Mouse (Mus musculus): ENCODE measurements at regions not wholly inside any gene's neighbourhood (a gene's known extent, or its start where the extent isn't known, plus 50 kb on each side); places are given as distances from the start of the nearest gene placed in this dataset.

GRCm38 (mm10) chr1:136717830-136718517 lies 93.3 kb downstream of the Zfp281 start:
- no peak for DNase-seq (ENCODE audit: low spot score in 2 of 2)

- no peak for DNase-seq (ENCODE audit: low spot score in 2 of 2)
Observed at GRCm38 (mm10) chr1:136723839-136724443, 99.2 kb downstream of the Zfp281 start.

DNA sequence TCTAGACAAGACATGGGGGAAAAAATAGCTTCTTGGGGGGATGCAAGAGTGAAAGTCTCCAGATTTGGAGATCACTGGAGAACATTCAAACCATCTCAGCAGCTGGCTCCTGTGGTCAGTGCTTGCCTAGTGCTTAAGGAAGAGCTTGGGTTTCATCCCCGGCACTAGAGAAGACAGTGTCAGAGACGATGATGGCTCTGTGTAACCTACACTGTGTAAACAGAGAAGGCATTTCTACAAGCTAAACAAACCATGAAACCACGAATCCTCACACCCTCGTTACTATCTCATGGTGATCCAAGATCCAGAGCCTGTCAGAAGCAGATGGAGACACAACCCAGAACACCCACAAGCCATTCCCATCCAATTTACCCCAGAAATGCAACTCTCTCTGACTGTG lies 100.5 kb downstream of the Zfp281 start:
- no peak for DNase-seq (ENCODE audit: low spot score in 2 of 2)

DNA sequence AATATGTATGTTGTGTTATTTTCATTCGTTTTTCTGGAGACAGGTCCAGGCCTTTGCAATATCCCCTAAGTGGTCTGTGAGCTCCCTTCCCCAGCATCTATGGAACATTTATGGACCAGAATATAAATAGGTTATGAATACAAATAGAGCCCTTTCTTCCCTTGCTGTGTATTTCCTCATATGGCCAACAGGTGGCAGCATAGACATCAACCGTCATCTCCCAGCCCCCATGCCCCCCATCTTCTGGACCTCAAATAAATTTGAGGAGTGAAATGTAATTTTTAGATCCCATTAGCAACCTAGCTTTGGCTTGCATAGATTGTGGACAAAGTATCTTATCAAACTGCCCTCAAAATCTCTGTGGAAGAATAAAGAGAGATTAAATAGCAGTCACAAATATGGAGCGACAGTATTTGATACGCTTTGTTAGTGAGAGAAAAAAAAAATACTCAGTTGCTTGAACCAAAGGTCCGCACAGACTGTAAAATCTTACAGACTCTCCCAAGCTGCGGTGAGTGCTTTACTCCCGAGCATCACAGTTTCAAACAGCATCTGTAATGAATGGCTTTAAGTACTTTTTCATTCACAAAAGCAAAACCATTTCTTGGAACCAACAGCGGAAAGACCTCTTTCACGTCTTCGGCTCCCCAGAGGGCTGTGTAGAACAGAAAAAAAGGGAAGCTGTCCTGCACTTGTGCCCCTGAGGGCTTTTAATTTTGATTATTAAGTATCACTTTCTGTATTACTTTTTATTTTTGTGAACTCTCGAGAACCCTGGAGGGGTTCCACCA lies 101.6 kb downstream of the Zfp281 start:
- no peak for DNase-seq (ENCODE audit: low spot score in 2 of 2)

DNA sequence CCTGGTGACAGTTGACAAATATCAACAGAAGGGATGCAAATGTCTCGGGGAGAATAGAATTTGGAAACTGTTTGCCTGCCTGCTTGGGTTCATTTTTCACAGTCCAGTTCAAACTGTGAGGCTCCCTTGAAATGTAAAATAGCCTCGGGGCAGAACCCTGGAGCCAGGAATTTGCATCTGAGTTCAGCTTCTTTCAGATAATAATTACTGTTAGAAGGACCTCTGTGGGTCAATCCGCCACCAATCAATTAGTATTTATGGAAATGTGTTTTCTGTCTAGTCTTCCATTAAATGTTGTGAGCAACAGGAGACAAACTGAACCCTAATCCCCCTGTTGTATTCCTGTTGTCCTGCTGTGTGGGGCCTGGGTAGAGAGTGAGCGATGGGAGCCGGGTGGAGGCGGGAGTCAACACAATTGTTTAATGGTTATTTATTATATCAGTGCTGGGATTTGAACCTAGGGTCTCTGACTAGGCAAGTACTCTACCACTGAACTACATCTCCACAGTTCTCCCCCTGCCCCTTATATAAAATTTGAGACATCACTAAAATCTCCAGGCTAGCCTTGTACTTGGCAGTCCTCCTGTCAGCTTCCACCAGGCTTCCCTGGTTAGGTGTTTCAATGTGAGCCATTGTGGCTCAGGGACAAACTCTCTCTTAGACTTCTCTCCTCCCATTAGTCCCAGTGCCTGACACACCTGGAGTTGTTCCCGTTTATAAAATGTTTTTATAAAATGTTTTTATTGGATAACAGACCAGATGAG lies 103.3 kb downstream of the Zfp281 start:
- no peak for DNase-seq (ENCODE audit: low spot score in 2 of 2)

- DNase-seq (ENCODE audit: low spot score in 2 of 2): no peak
Observed at GRCm38 (mm10) chr1:136728632-136728944, 103.9 kb downstream of the Zfp281 start.

DNA sequence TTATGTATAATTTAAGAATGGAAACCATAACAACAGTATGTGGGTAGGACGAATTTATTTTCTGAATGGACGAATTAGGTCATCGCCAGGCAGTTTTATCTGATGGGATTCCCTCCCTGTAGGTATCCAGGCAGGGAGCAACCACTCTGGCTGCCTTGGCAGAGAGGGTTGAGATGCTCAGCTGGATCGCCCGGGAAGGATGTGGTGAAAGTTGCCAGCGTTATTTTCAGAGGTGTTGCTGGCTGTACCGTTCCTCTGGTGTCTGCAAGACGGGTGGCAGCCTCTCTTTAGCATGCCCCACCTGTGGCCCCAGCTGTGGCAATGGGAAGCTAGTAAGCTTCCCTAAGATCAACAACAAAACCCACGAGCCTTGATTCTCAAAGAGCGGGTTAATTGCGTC lies 105.9 kb downstream of the Zfp281 start:
- peak in 1 of 2 experiments; percentile 39 for DNase-seq (ENCODE audit: low spot score in 2 of 2)

GRCm38 (mm10) chr1:136738030-136738429 lies 113.3 kb downstream of the Zfp281 start:
- no peak for DNase-seq (ENCODE audit: low spot score in 2 of 2)

GRCm38 (mm10) chr1:136739486-136739885 lies 114.8 kb downstream of the Zfp281 start:
- peak; percentile 69 to 70 for DNase-seq (ENCODE audit: low spot score in 2 of 2)

GRCm38 (mm10) chr1:136741061-136741460 lies 116.4 kb downstream of the Zfp281 start:
- no peak for DNase-seq (ENCODE audit: low spot score in 2 of 2)

DNA sequence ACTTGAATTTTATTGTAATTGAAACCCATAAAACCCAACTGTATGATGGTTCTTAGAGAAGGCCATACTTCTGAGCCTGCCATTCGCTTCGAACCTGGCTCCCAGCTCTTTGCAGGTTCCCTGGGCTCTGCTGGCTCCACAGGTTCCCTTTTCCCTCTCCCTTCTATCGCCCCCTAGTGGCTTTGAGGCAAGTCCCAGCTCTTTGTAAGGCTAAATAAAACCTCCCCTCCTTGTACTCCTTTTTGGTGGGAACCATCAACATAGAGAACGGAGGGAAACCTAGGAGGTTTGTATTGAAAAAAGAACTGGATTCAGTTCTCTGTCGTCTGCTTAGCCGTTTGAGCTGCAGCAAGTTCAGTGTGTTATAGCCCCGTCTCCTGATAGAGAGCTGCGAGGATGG lies 124.5 kb downstream of the Zfp281 start:
- no peak for DNase-seq (ENCODE audit: low spot score in 2 of 2)

DNA sequence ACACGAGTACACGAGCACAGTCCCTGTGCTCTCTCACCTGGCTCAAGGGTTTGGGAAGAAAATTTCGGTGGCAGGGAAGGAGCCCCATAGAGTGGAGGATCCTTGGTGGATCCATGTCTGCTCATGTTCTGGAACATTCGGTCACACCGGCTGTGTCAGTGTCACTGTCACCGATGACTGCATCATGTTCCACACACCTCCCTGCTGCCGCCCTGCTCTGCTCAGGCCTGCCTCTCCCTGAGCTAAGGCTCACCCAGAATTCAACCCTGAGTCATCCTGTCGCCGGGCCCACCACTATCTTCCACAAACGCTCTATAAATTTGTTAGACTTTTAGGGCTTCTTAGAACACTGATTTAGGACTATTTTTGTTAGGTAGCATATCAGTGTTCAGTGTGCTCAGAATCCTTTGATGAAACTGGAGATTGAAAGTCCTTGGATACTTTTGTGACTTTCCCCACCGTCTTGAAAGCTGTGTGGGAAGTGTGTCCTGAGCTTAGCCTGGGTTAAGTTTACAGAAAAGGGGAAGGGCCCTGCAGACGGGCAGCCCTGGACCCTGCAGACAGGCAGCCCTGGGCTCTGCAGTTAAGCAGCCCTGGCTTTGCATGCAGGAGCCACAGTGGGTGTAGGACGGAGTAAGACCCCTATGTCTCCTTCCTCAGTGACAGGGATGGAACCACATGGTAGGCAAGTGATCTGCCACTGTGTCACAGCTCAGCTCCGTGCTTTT lies 126.9 kb downstream of the Zfp281 start:
- no peak for DNase-seq (ENCODE audit: low spot score in 2 of 2)

DNA sequence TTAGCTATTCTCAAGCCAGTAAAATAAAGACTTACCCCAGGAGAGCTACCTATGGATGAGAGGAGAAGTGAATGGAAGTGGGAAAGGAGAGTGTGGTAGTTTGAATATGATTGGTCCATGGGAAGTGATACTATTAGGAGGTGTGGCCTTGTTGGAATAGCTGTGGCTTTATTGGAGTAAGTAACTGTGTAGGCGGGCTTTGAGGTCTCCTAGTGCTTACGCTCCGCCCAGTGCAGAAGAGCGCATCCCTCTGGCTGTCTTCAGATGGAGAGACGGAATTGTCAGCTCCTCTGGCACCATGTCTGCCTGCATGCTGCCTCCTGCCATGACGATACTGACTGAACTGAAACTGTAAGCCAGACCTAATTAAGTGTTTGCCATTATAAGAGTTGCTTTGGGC lies 129.6 kb downstream of the Zfp281 start:
- no peak for DNase-seq (ENCODE audit: low spot score in 2 of 2)

DNA sequence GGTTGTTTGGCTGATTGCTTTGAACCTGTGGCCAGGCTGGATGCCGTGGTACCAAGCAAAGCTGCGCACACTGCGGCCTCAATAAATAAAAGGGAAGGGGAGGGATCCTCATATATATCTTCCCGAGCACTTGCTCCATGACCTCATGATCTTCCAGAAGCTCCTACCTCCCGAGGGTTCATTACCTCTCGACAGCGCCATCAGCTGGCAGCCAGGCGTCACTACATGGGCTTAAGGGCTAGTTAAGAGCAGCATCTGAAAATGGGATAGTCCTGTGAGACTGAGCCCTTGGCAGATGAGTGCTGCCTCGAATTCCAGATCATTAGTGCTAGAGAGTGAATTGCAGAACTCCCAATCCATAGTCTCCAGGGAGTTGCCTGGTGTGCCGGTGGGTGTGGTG lies 134.0 kb downstream of the Zfp281 start:
- DNase-seq (ENCODE audit: low spot score in 2 of 2): no peak

DNA sequence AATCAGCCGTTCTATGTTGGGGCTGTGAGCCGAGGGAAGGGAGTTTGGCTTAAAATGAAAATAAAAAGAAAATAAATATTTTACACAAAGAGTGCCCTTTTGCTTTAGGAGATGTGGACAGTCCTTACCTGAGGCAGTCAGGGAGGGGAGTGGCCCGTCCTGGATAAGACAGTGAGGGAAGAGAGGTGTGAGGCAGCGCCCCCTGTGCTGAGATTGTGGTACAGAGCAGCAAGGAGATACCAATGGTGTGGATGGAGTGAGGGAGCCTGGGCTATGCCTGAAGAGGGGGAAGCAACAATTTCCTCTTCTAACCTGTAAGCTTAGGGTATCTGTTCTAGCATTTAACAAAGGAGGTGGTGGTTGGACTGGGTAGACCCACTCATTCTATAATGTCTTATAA lies 134.5 kb downstream of the Zfp281 start:
- DNase-seq (ENCODE audit: low spot score in 2 of 2): no peak

DNA sequence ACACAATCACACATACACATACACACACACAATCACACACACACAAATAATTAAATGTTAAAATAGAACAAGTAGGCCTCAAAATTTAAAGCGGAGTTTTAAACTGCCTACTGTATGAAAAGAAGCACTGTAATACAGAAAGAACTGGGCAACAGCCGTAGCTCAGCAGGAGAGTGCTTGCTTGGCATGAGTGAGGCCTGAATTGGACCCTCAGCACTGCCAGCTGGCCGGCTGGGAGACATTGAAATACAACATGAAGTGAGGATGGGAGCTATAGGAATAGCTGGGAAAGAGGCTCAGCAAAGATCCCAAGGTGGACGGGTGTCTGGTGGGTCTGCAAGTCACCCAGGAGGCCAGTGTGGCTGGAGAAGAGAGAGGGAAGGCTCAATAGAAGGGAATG lies 136.8 kb downstream of the Zfp281 start:
- no peak for DNase-seq (ENCODE audit: low spot score in 2 of 2)

- DNase-seq (ENCODE audit: low spot score in 2 of 2): no peak
Observed at GRCm38 (mm10) chr1:136768969-136769401, 144.3 kb downstream of the Zfp281 start.

DNA sequence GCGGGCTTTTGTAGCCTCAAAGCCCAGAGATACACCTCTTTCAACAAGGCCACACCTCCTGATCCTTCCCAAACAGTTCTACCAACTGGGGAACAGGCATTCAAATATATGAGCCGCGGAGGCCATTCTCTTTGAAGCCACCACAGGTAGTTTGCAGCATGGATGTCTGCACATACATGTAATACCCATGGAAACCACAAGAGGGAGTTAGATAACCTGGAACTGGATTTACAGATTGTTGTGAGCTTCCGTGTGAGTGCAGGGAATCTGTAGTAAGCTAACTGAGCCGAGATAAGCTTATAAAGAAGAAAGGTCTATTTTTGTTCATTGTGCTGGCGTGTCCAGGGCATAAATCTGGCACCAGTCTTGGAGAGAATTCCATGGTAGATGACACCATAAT lies 149.0 kb downstream of the Zfp281 start:
- DNase-seq (ENCODE audit: low spot score in 2 of 2): no peak

DNA sequence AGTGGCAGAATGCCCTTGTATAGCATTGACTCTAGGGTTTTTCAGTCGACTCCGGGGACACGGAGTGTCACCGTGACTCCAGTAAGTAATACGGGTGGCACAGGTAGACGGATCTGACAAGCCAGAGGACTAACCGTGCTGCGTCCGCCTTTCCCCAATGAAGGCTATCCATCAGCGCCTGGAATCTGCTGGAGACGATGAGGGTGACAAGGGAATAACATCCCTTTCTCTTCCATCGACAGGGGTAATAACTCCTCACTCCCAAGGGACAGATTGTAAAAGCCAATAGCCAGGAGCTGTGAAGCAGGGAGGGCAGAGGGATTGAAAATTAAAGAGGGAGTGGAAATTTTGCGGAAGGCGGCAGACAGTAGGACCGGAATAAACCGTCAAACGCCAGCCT lies 151.5 kb downstream of the Zfp281 start:
- DNase-seq (ENCODE audit: low spot score in 2 of 2): no peak

DNA sequence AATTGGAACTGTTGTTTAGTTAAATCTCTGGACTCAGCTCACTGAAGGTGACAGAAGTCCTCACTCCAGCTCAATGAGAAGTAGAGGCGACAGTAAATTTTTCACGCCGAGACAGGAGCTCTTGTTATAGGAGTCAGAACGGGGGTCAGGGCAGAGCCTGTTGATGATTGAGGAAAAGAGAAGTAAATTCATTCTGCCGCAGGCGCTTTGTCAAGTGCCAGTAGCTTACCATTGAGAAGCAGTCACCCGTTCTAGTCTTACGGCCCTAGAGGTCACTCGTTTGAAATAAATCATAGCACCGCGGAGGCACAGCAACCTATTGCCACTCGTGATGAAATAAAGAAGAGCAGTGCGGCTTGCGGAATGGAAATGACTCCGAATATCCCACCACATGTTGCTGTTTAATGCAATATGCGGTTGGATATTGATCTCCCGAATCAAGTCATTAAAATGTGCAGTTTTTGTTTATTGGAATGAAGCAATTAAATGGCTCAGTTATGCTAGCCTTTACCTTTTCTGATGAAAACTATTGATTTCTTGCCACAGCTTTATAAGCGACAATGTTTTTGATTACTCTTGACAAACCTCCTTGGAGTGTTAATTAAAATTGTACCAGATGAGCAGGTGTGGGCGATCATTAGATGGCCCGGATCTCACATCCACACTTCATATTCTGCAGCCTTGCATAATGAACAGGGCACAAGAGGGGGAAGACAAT lies 152.7 kb downstream of the Zfp281 start:
- no peak for DNase-seq (ENCODE audit: low spot score in 2 of 2)

GRCm38 (mm10) chr1:136779384-136779783 lies 154.7 kb downstream of the Zfp281 start:
- DNase-seq (ENCODE audit: low spot score in 2 of 2): no peak

All from frontal cortex, postnatal 10 days (tissue).